Mouse (Mus musculus): Measurements from ENCODE around the gene Mthfd2. TPM values are rescaled to one million over a fixed set of nuclear protein-coding genes. Genes with fewer than 3 reads are reported as not detected.
"Not testable (repeated sequence)": the region's sequence is repeated elsewhere in the genome, so short reads cannot be mapped to it uniquely, and the experiment has no call there.

The Mthfd2 gene
- polyA plus RNA-seq, 1 experiment: 120 TPM

- H3K79me3 ChIP-seq (ENCODE audit: low read depth): peaks cover 2% of the 10 kb centered on the region
- H3K4me3 ChIP-seq (ENCODE audit: insufficient read depth, poor library complexity, severe bottlenecking): no peak overlapping the region
- no peak for TF ChIP-seq CEBPB (IDR thresholded peaks at IDR 0.05; ENCODE audit: low read depth)
- no peak for TF ChIP-seq MYOD1 (IDR thresholded peaks at IDR 0.05; ENCODE audit: control insufficient read depth, insufficient read length, low read depth)
- no peak for TF ChIP-seq MYOG (IDR thresholded peaks at IDR 0.05; ENCODE audit: control insufficient read depth, extremely low read depth, insufficient read length)
- no peak for TF ChIP-seq USF1 (IDR thresholded peaks at IDR 0.05; ENCODE audit: low read depth)
- TF ChIP-seq CTCF (IDR thresholded peaks at IDR 0.05; ENCODE audit: control insufficient read depth, insufficient read depth, insufficient read length): no peak
- no peak for TF ChIP-seq MAX (IDR thresholded peaks at IDR 0.05)
- no peak for TF ChIP-seq FOSL1 (IDR thresholded peaks at IDR 0.05; ENCODE audit: insufficient read depth, low read length, poor library complexity, severe bottlenecking)
- H3K79me2 ChIP-seq (ENCODE audit: control insufficient read depth, insufficient read depth): peaks cover 22% of the 10 kb centered on the region
- H3K27me3 ChIP-seq (ENCODE audit: control insufficient read depth, insufficient read depth, insufficient read length): no peaks in the 10 kb centered on the region
- H3K36me3 ChIP-seq (ENCODE audit: control insufficient read depth, insufficient read depth): peaks cover 12% of the 10 kb centered on the region
- H3ac ChIP-seq (ENCODE audit: control insufficient read depth, insufficient read length, low read depth): no peak overlapping the region
Measured at GRCm38 (mm10) chr6:83347916-83348315, 22.2 kb upstream of the Mthfd2 start.

- not testable (repeated sequence) for H3ac ChIP-seq (ENCODE audit: control insufficient read depth, insufficient read length, low read depth); H3K27me3 ChIP-seq (ENCODE audit: control insufficient read depth, insufficient read depth, insufficient read length)
- H3K36me3 ChIP-seq (ENCODE audit: control insufficient read depth, insufficient read depth): peaks cover 37% of the 10 kb centered on the region
Measured at GRCm38 (mm10) chr6:83345285-83345684, 19.6 kb upstream of the Mthfd2 start.

GRCm38 (mm10) chr6:83342957-83343356 lies 17.2 kb upstream of the Mthfd2 start:
- Histone ChIP-seq H3K79me2 (ENCODE audit: control insufficient read depth, insufficient read depth) (peaks cover 15% of the 10 kb centered on the region), H3K4me3 (ENCODE audit: insufficient read depth, poor library complexity, severe bottlenecking) (no peak overlapping the region), H3K27me3 (ENCODE audit: control insufficient read depth, insufficient read depth, insufficient read length) (no peaks in the 10 kb centered on the region), H3ac (ENCODE audit: control insufficient read depth, insufficient read length, low read depth) (no peak overlapping the region), H3K79me3 (ENCODE audit: low read depth) (no peaks in the 10 kb centered on the region), H3K36me3 (ENCODE audit: control insufficient read depth, insufficient read depth) (peaks cover 58% of the 10 kb centered on the region)
- TF ChIP-seq MYOG (IDR thresholded peaks at IDR 0.05; ENCODE audit: control insufficient read depth, extremely low read depth, insufficient read length) (no peak), MAX (IDR thresholded peaks at IDR 0.05) (no peak), MYOD1 (IDR thresholded peaks at IDR 0.05; ENCODE audit: control insufficient read depth, insufficient read length, low read depth) (no peak), CEBPB (IDR thresholded peaks at IDR 0.05; ENCODE audit: low read depth) (no peak), USF1 (IDR thresholded peaks at IDR 0.05; ENCODE audit: low read depth) (no peak), CTCF (IDR thresholded peaks at IDR 0.05; ENCODE audit: control insufficient read depth, insufficient read depth, insufficient read length) (no peak), FOSL1 (IDR thresholded peaks at IDR 0.05; ENCODE audit: insufficient read depth, low read length, poor library complexity, severe bottlenecking) (no peak)

More at GRCm38 (mm10) chr6:83345285-83345684, 19.6 kb upstream of the Mthfd2 start:
- H3K79me3 ChIP-seq (ENCODE audit: low read depth); H3K4me3 ChIP-seq (ENCODE audit: insufficient read depth, poor library complexity, severe bottlenecking): not testable (repeated sequence)
- H3K79me2 ChIP-seq (ENCODE audit: control insufficient read depth, insufficient read depth): peaks cover 23% of the 10 kb centered on the region

GRCm38 (mm10) chr6:83341387-83341786 lies 15.7 kb upstream of the Mthfd2 start:
- Histone ChIP-seq H3K27me3 (ENCODE audit: control insufficient read depth, insufficient read depth, insufficient read length) (no peaks in the 10 kb centered on the region), H3K79me2 (ENCODE audit: control insufficient read depth, insufficient read depth) (peaks cover 15% of the 10 kb centered on the region), H3K79me3 (ENCODE audit: low read depth) (no peaks in the 10 kb centered on the region), H3ac (ENCODE audit: control insufficient read depth, insufficient read length, low read depth) (no peak overlapping the region), H3K36me3 (ENCODE audit: control insufficient read depth, insufficient read depth) (peaks cover 69% of the 10 kb centered on the region), H3K4me3 (ENCODE audit: insufficient read depth, poor library complexity, severe bottlenecking) (no peak overlapping the region)
- TF ChIP-seq CTCF (IDR thresholded peaks at IDR 0.05; ENCODE audit: control insufficient read depth, insufficient read depth, insufficient read length) (no peak), MYOG (IDR thresholded peaks at IDR 0.05; ENCODE audit: control insufficient read depth, extremely low read depth, insufficient read length) (no peak), USF1 (IDR thresholded peaks at IDR 0.05; ENCODE audit: low read depth) (no peak)

DNA sequence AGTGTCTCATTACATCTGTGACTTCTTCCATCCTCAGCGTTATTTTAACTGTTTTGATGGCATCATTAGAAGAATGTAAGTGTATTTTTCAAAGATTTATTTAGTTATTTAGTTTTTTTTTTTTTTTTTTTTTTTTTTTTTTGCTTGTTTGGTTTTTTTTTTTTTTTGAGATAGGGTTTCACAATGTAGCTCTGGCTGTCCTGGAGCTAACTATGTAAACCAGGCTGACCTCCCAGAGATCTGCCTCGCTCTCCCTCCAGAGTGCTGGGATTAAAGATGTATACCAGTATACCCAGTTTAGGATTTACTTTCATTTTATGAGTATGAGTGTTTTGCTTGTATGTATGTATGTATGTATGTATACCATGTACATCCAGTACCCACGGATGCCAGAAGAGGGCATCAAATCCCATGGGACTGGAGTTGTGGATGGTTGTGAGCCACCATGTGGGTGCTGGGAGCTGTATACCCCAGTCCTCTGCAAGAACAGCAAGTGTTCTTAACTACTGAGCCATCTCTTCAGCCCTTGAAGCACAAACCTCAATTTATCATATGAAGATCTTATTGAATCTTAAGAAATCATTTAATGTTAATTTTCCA lies 2.0 kb upstream of the Mthfd2 start:
- Histone ChIP-seq H3K79me3 (ENCODE audit: low read depth) (peaks cover 44% of the 10 kb centered on the region), H3K36me3 (ENCODE audit: control insufficient read depth, insufficient read depth) (peaks cover 33% of the 10 kb centered on the region), H3ac (ENCODE audit: control insufficient read depth, insufficient read length, low read depth) (no peak overlapping the region), H3K79me2 (ENCODE audit: control insufficient read depth, insufficient read depth) (peaks cover 58% of the 10 kb centered on the region), H3K27me3 (ENCODE audit: control insufficient read depth, insufficient read depth, insufficient read length) (no peaks in the 10 kb centered on the region), H3K4me3 (ENCODE audit: insufficient read depth, poor library complexity, severe bottlenecking) (no peak overlapping the region)
- TF ChIP-seq MAX (IDR thresholded peaks at IDR 0.05) (no peak), USF1 (IDR thresholded peaks at IDR 0.05; ENCODE audit: low read depth) (no peak), MYOG (IDR thresholded peaks at IDR 0.05; ENCODE audit: control insufficient read depth, extremely low read depth, insufficient read length) (no peak), CEBPB (IDR thresholded peaks at IDR 0.05; ENCODE audit: low read depth) (no peak)

DNA sequence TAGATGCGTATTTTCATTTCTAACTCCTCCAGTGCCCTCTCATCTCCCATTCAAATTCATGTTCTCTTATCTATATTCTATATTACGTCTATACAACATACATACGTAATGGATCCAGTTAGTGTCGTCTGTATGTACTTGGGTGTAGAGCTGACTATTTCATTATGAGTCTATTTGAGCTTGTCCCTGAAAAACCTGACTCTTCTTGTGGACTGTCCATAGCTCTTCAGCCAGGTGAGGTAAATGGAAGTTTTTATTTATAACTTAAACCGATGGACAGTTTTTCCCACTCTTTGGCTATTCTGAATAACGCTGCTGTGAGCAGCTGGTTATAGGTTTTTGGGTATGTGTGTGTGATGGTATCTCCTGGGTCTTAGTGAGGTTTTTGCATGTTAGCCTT lies 1.1 kb upstream of the Mthfd2 start:
- no peaks in the 10 kb centered on the region for H3K27me3 ChIP-seq (ENCODE audit: control insufficient read depth, insufficient read depth, insufficient read length)
- H3K79me3 ChIP-seq (ENCODE audit: low read depth): peaks cover 44% of the 10 kb centered on the region
- TF ChIP-seq FOSL1 (IDR thresholded peaks at IDR 0.05; ENCODE audit: insufficient read depth, low read length, poor library complexity, severe bottlenecking): no peak
- no peak for TF ChIP-seq MYOD1 (IDR thresholded peaks at IDR 0.05; ENCODE audit: control insufficient read depth, insufficient read length, low read depth)
- no peak for TF ChIP-seq USF1 (IDR thresholded peaks at IDR 0.05; ENCODE audit: low read depth)
- TF ChIP-seq MYOG (IDR thresholded peaks at IDR 0.05; ENCODE audit: control insufficient read depth, extremely low read depth, insufficient read length): no peak
- TF ChIP-seq CEBPB (IDR thresholded peaks at IDR 0.05; ENCODE audit: low read depth): no peak
- TF ChIP-seq CTCF (IDR thresholded peaks at IDR 0.05; ENCODE audit: control insufficient read depth, insufficient read depth, insufficient read length): no peak
- TF ChIP-seq MAX (IDR thresholded peaks at IDR 0.05): no peak
- H3K4me3 ChIP-seq (ENCODE audit: insufficient read depth, poor library complexity, severe bottlenecking): peak overlapping the region; percentile 69
- peaks cover 52% of the 10 kb centered on the region for H3K79me2 ChIP-seq (ENCODE audit: control insufficient read depth, insufficient read depth)
- peaks cover 27% of the 10 kb centered on the region for H3K36me3 ChIP-seq (ENCODE audit: control insufficient read depth, insufficient read depth)
- peak overlapping the region; percentile 11 for H3ac ChIP-seq (ENCODE audit: control insufficient read depth, insufficient read length, low read depth)

Data from C2C12 (cell line).